Mouse (Mus musculus) ES-Bruce4 (cell line): ENCODE data around the gene Col4a1. TPM values are rescaled to one million over a fixed set of nuclear protein-coding genes. Genes with fewer than 3 reads are reported as not detected.

Experiments used
- H3K27ac ChIP-seq: 2 replicates; pipeline ENCODE4 v1.5.1; 2012; ENCODE audit warnings: low read length, inconsistent platforms; ENCODE audit not compliant: insufficient read depth
- H3K27me3 ChIP-seq: 2 replicates; pipeline ENCODE4 v1.6.1; 2012; ENCODE audit warnings: mild to moderate bottlenecking, low read length, inconsistent platforms; ENCODE audit not compliant: control insufficient read depth, poor library complexity, insufficient read depth, severe bottlenecking
- H3K36me3 ChIP-seq: 2 replicates; pipeline ENCODE4 v1.6.1; 2012; ENCODE audit warnings: inconsistent platforms, mild to moderate bottlenecking, low read length, moderate library complexity; ENCODE audit not compliant: control insufficient read depth, poor library complexity, insufficient read depth, severe bottlenecking
- H3K4me1 ChIP-seq: one replicate; pipeline ENCODE4 v1.8.1; 2011; ENCODE audit warnings: low read length; ENCODE audit not compliant: control insufficient read depth, insufficient read depth
- H3K4me3 ChIP-seq: 2 replicates; pipeline ENCODE4 v1.5.1; 2011; ENCODE audit warnings: low read depth, mild to moderate bottlenecking, low read length
- H3K9ac ChIP-seq: 2 replicates; pipeline ENCODE4 v1.6.1; 2012; ENCODE audit warnings: low read depth, mild to moderate bottlenecking, inconsistent platforms; ENCODE audit not compliant: poor library complexity, severe bottlenecking
- H3K9me3 ChIP-seq: replicated peaks from 2 replicates; pipeline ENCODE4 v1.6.1; 2012; ENCODE audit warnings: mild to moderate bottlenecking, low read length, inconsistent platforms; ENCODE audit not compliant: control insufficient read depth, poor library complexity, insufficient read depth, severe bottlenecking
- CTCF ChIP-seq: IDR thresholded peaks from one replicate; pipeline ENCODE4 v1.8.1; 2011; ENCODE audit warnings: low read depth, low read length
- EP300 ChIP-seq: IDR thresholded peaks from 2 replicates; pipeline ENCODE4 v1.6.1; 2011; ENCODE audit warnings: low read depth, low read length; ENCODE audit not compliant: insufficient read depth
- POLR2A ChIP-seq: IDR thresholded peaks from one replicate; pipeline ENCODE4 v1.8.1; 2011; ENCODE audit warnings: low read length; ENCODE audit not compliant: insufficient read depth
- polyA plus RNA-seq: library from polyadenylated mRNA; stranded (reverse); fragments of >200 nt; gene quantifications from 2 replicates; pipeline ENCODE4 v1.2.4, GENCODE M21; 2011; ENCODE audit warnings: low read depth; ENCODE audit not compliant: missing spikeins, insufficient read depth, insufficient read length

Gene Col4a1
- polyA plus RNA-seq, 1 experiment, result 56.3 TPM

DNA sequence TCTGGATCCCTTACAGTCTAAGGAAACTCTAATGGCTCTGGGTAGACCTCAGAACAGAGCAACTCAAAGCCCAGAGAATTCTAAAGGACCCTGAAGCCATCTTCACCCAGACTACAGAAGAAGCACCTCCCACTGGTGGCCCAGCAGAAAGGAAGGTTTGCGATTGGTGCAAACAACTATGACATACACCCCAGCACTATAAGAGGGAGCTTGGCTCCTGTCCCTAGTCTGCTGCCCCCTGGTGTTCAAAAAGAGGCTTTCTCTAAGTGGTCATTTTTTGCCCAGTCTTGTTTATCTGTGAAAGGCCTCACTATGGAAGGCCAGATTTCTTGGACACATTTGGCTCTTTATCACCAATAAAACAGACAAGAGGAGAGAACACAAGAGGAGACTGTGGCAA, 97.4 kb downstream of the Col4a1 start:
- no peak overlapping the region for H3K27ac ChIP-seq
- no peaks in the 10 kb centered on the region for H3K36me3 ChIP-seq

GRCm38 (mm10) chr8:11206509-11206908, 106.1 kb downstream of the Col4a1 start:
- Histone ChIP-seq H3K4me1 (no peaks in the 10 kb centered on the region), H3K4me3 (no peak overlapping the region), H3K9ac (no peak overlapping the region), H3K27me3 (no peaks in the 10 kb centered on the region), H3K9me3 (no peaks in the 10 kb centered on the region), H3K27ac (no peak overlapping the region), H3K36me3 (no peaks in the 10 kb centered on the region)
- no peak for TF ChIP-seq POLR2A

More for the DNA sequence above, 97.4 kb downstream of the Col4a1 start:
- no peak overlapping the region for H3K9ac ChIP-seq
- no peaks in the 10 kb centered on the region for H3K27me3 ChIP-seq
- no peaks in the 10 kb centered on the region for H3K4me1 ChIP-seq
- TF ChIP-seq POLR2A (no peak), CTCF (peak; percentile 32)
- no peak overlapping the region for H3K4me3 ChIP-seq
- no peaks in the 10 kb centered on the region for H3K9me3 ChIP-seq

GRCm38 (mm10) chr8:11205532-11205931, 107.1 kb downstream of the Col4a1 start:
- Histone ChIP-seq H3K9me3 (no peaks in the 10 kb centered on the region), H3K9ac (no peak overlapping the region), H3K4me3 (no peak overlapping the region), H3K4me1 (no peaks in the 10 kb centered on the region), H3K27me3 (no peaks in the 10 kb centered on the region), H3K36me3 (no peaks in the 10 kb centered on the region), H3K27ac (no peak overlapping the region)
- TF ChIP-seq POLR2A (no peak), CTCF (no peak), EP300 (no peak)

- Histone ChIP-seq H3K4me1 (no peaks in the 10 kb centered on the region), H3K36me3 (no peaks in the 10 kb centered on the region), H3K9me3 (no peaks in the 10 kb centered on the region), H3K27me3 (no peaks in the 10 kb centered on the region), H3K4me3 (no peak overlapping the region), H3K9ac (no peak overlapping the region), H3K27ac (no peak overlapping the region)
- TF ChIP-seq EP300, result no peak
- no peak for TF ChIP-seq POLR2A
- TF ChIP-seq CTCF, result no peak
Observed at GRCm38 (mm10) chr8:11203260-11204110, 109.1 kb downstream of the Col4a1 start.

DNA sequence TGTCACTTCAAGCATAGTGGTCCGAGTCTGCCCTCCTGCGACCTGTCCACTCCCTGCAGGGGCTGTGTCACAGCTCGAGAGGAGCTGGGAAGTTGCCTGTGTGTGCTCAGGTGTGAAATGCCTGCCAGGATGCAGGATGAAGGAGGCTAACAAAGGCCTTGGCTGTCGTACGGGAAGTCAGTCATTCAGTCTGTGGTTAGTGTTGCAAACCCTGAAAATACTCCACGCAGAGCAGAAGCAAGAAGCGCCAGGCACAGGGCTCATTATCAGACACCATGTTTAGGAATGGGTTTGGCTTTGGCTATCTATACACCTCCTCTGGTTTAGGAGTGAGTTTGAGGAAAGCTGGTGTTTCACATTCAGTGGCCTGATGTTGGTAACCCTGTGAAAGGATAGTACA, 114.0 kb downstream of the Col4a1 start:
- no peaks in the 10 kb centered on the region for H3K9me3 ChIP-seq
- H3K4me3 ChIP-seq, result no peak overlapping the region
- H3K36me3 ChIP-seq, result no peaks in the 10 kb centered on the region
- TF ChIP-seq CTCF, result no peak
- TF ChIP-seq EP300, result no peak
- TF ChIP-seq POLR2A, result no peak
- H3K27ac ChIP-seq, result no peak overlapping the region
- no peaks in the 10 kb centered on the region for H3K4me1 ChIP-seq
- H3K9ac ChIP-seq, result no peak overlapping the region
- no peaks in the 10 kb centered on the region for H3K27me3 ChIP-seq

DNA sequence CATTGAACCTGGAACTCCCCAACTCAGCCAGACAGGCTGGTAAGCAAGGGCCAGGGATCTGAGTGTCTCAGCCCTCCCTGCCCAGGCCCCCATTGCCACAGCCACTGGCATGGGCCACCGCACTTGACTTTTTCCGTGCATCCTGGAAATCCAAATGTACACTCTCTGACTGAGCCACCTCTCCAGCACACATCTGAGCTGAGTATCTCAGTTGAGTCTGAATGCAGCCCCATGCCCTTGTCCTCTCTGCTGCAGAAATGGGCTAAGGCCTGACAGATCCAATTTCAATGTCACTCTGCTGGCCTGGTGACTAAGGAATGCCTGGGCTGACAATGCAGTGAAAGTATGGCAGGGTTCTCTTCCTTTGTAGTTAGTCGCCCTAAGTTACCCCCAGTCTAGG, 114.6 kb downstream of the Col4a1 start:
- Histone ChIP-seq H3K9ac (no peak overlapping the region), H3K4me1 (no peaks in the 10 kb centered on the region), H3K36me3 (no peaks in the 10 kb centered on the region), H3K27ac (no peak overlapping the region), H3K4me3 (no peak overlapping the region), H3K27me3 (no peaks in the 10 kb centered on the region), H3K9me3 (no peaks in the 10 kb centered on the region)
- TF ChIP-seq EP300 (no peak), POLR2A (no peak), CTCF (no peak)
